ENCODE assay signal across 22 mouse cellular contexts in the genomic region with DNA sequence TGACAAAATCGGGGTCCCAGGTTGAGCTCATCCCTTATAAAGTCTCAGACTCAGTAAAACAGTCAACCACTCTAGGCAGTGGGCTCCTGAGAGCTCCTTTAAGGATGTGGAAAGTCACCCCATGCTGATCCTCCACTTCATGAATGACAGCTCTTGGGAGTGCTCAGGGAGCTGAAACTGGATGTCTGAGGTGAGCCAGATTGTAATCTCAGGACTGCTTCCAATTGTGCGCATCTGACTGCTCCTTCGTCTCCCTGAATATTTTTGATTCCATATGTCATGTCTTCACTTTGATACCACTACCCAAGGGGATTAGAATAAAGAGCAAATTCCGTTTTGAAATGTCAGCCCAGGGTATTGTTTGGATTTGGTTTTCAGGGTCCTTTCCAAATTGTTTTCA.
A peak's percentile ranks its signal among the peaks of the same experiment; 100 is the strongest.
DNase-seq lines count a peak whose midpoint lies in the region; ATAC-seq and TF ChIP-seq lines count a peak whose summit lies in the region.
"Had no signal": no experiment of that assay in that cellular context is flagged by ENCODE, and none has a peak within 500 bp of the region (broad histone marks: within the 10 kb centered on the region; RNA-seq: fewer than 3 reads in every experiment).

No protein-coding gene starts in this region.

- no peak for DNase-seq in forebrain, embryonic 14.5 days (ENCODE audit: low spot score)
- DNase-seq in forebrain, postnatal 0 days, result peak; percentile 30
- DNase-seq in forebrain, embryonic 10.5 days (ENCODE audit: extremely low spot score, low spot score), result no peak
- peak; percentile 20 for DNase-seq in midbrain, embryonic 14.5 days
- DNase-seq: adrenal gland, adult 2 months; adrenal gland, postnatal 14 days; cerebellum, adult 11-12 months; cerebellum, adult 9-11 months; gastrocnemius, postnatal 25 days; heart, adult 2 months; heart, postnatal 14 days; heart, postnatal 4 days; kidney, adult 18-20 months had no signal

- H3K4me2 ChIP-seq in forebrain, embryonic 13.5 days, result no peak overlapping the region
- H3K4me2 ChIP-seq in forebrain, embryonic 14.5 days (ENCODE audit: low read length), result no peak overlapping the region
- no peak overlapping the region for H3K4me2 ChIP-seq in forebrain, postnatal 0 days (ENCODE audit: low read depth)
- no peak overlapping the region for H3K4me2 ChIP-seq in midbrain, embryonic 14.5 days (ENCODE audit: low read length)
- no peak overlapping the region for H3K4me2 ChIP-seq in midbrain, embryonic 13.5 days (replicated peaks)
- H3K4me2 ChIP-seq: heart, embryonic 13.5 days; hindbrain, embryonic 14.5 days had no signal

- TF ChIP-seq CTCF in forebrain, postnatal 0 days (IDR thresholded peaks at IDR 0.05; ENCODE audit: low read depth), result no peak

- H3K4me1 ChIP-seq in forebrain, embryonic 13.5 days, result 0 out of 2 replicates have a peak, but pooled peaks cover 5% of the 10 kb centered on the region
- no peaks in the 10 kb centered on the region for H3K4me1 ChIP-seq in forebrain, embryonic 14.5 days (ENCODE audit: control insufficient read depth, insufficient read depth, low read length)
- H3K4me1 ChIP-seq in forebrain, postnatal 0 days (ENCODE audit: insufficient read depth), result 0 out of 2 replicates have a peak, but pooled peaks cover 6% of the 10 kb centered on the region
- no peaks in the 10 kb centered on the region for H3K4me1 ChIP-seq in forebrain, embryonic 10.5 days
- no peaks in the 10 kb centered on the region for H3K4me1 ChIP-seq in midbrain, embryonic 14.5 days (ENCODE audit: control insufficient read depth, insufficient read depth, low read length)
- no peaks in the 10 kb centered on the region; the same call in 1 of the 2 replicates for H3K4me1 ChIP-seq in midbrain, embryonic 13.5 days (replicated peaks)
- H3K4me1 ChIP-seq: heart, embryonic 10.5 days; heart, embryonic 13.5 days had no signal

- no peak overlapping the region for H3K9ac ChIP-seq in forebrain, embryonic 13.5 days
- H3K9ac ChIP-seq in forebrain, embryonic 14.5 days (ENCODE audit: low read length), result no peak overlapping the region
- H3K9ac ChIP-seq in forebrain, postnatal 0 days, result no peak overlapping the region
- no peak overlapping the region for H3K9ac ChIP-seq in midbrain, embryonic 14.5 days (replicated peaks; ENCODE audit: low read length)
- H3K9ac ChIP-seq in midbrain, embryonic 13.5 days (replicated peaks), result no peak overlapping the region
- H3K9ac ChIP-seq: heart, embryonic 13.5 days; hindbrain, embryonic 14.5 days had no signal

- peak; percentile 17; the same call in 1 of the 2 replicates for ATAC-seq in forebrain, embryonic 13.5 days
- ATAC-seq in forebrain, embryonic 14.5 days, result no peak
- ATAC-seq in forebrain, postnatal 0 days, result peak; percentile 52
- ATAC-seq in midbrain, embryonic 14.5 days (ENCODE audit: low FRiP score, low TSS enrichment), result no peak
- no peak for ATAC-seq in midbrain, embryonic 13.5 days
- ATAC-seq: CD4-positive, CD25-positive, alpha-beta regulatory T cell, adult 4 months; hindbrain, postnatal 0 days; inflammation-experienced regulatory T-cells, adult 6 months; intestine, embryonic 16.5 days had no signal

- no peak overlapping the region for H3K4me3 ChIP-seq in forebrain, embryonic 13.5 days
- no peak overlapping the region for H3K4me3 ChIP-seq in forebrain, embryonic 14.5 days (ENCODE audit: low read depth, low read length)
- H3K4me3 ChIP-seq in forebrain, postnatal 0 days (ENCODE audit: low read depth, low read length), result no peak overlapping the region
- H3K4me3 ChIP-seq in forebrain, embryonic 10.5 days, result no peak overlapping the region
- no peak overlapping the region for H3K4me3 ChIP-seq in midbrain, embryonic 14.5 days (replicated peaks; ENCODE audit: low read depth, low read length)
- H3K4me3 ChIP-seq in midbrain, embryonic 13.5 days (replicated peaks), result no peak overlapping the region
- H3K4me3 ChIP-seq: heart, adult 2 months; heart, embryonic 10.5 days; heart, embryonic 13.5 days had no signal

- no peaks in the 10 kb centered on the region for H3K9me3 ChIP-seq in forebrain, embryonic 13.5 days (replicated peaks)
- no peaks in the 10 kb centered on the region for H3K9me3 ChIP-seq in forebrain, embryonic 14.5 days (replicated peaks; ENCODE audit: control insufficient read depth, low read length)
- H3K9me3 ChIP-seq in forebrain, postnatal 0 days (ENCODE audit: low read length), result no peaks in the 10 kb centered on the region
- H3K9me3 ChIP-seq in forebrain, embryonic 10.5 days, result no peaks in the 10 kb centered on the region
- H3K9me3 ChIP-seq in midbrain, embryonic 14.5 days (ENCODE audit: control insufficient read depth, low read length), result no peaks in the 10 kb centered on the region
- no peaks in the 10 kb centered on the region for H3K9me3 ChIP-seq in midbrain, embryonic 13.5 days
- H3K9me3 ChIP-seq: heart, embryonic 10.5 days; heart, embryonic 13.5 days had no signal

- WGBS in forebrain, embryonic 13.5 days, result 73% methylated on average over 4 of the region's 4 CpGs
- 73% methylated on average over 4 of the region's 4 CpGs for WGBS in forebrain, embryonic 14.5 days
- 59% methylated on average over 4 of the region's 4 CpGs for WGBS in forebrain, postnatal 0 days
- 81% methylated on average over 4 of the region's 4 CpGs for WGBS in forebrain, embryonic 10.5 days
- WGBS in midbrain, embryonic 14.5 days, result 58% methylated on average over 4 of the region's 4 CpGs
- WGBS in midbrain, embryonic 13.5 days, result 74% methylated on average over 4 of the region's 4 CpGs

- no peaks in the 10 kb centered on the region for H3K27me3 ChIP-seq in forebrain, embryonic 13.5 days
- H3K27me3 ChIP-seq in forebrain, embryonic 14.5 days (replicated peaks; ENCODE audit: control insufficient read depth, insufficient read depth, low read length), result no peaks in the 10 kb centered on the region
- no peaks in the 10 kb centered on the region for H3K27me3 ChIP-seq in forebrain, postnatal 0 days (ENCODE audit: insufficient read depth, low read length)
- no peaks in the 10 kb centered on the region for H3K27me3 ChIP-seq in forebrain, embryonic 10.5 days (ENCODE audit: poor library complexity, severe bottlenecking)
- no peaks in the 10 kb centered on the region for H3K27me3 ChIP-seq in midbrain, embryonic 14.5 days (ENCODE audit: control insufficient read depth, insufficient read depth, low read length)
- H3K27me3 ChIP-seq in midbrain, embryonic 13.5 days, result no peaks in the 10 kb centered on the region
- H3K27me3 ChIP-seq: heart, embryonic 13.5 days had no signal

- no peaks in the 10 kb centered on the region for H3K36me3 ChIP-seq in forebrain, embryonic 13.5 days (ENCODE audit: poor library complexity, severe bottlenecking)
- no peaks in the 10 kb centered on the region for H3K36me3 ChIP-seq in forebrain, embryonic 14.5 days (ENCODE audit: control insufficient read depth, insufficient read depth, low read length)
- no peaks in the 10 kb centered on the region for H3K36me3 ChIP-seq in forebrain, postnatal 0 days (ENCODE audit: insufficient read depth)
- no peaks in the 10 kb centered on the region for H3K36me3 ChIP-seq in forebrain, embryonic 10.5 days (replicated peaks)
- H3K36me3 ChIP-seq in midbrain, embryonic 14.5 days (ENCODE audit: control insufficient read depth, insufficient read depth, low read length), result no peaks in the 10 kb centered on the region
- no peaks in the 10 kb centered on the region for H3K36me3 ChIP-seq in midbrain, embryonic 13.5 days
- H3K36me3 ChIP-seq: heart, embryonic 10.5 days; heart, embryonic 13.5 days had no signal

- no peak overlapping the region for H3K27ac ChIP-seq in forebrain, embryonic 13.5 days
- H3K27ac ChIP-seq in forebrain, embryonic 14.5 days (ENCODE audit: low read depth, low read length), result no peak overlapping the region
- no peak overlapping the region for H3K27ac ChIP-seq in forebrain, postnatal 0 days (ENCODE audit: low read depth, low read length)
- no peak overlapping the region for H3K27ac ChIP-seq in forebrain, embryonic 10.5 days
- H3K27ac ChIP-seq in midbrain, embryonic 14.5 days (replicated peaks; ENCODE audit: low read depth, low read length), result no peak overlapping the region
- H3K27ac ChIP-seq in midbrain, embryonic 13.5 days, result no peak overlapping the region
- H3K27ac ChIP-seq: heart, adult 2 months; heart, embryonic 10.5 days; heart, embryonic 13.5 days; hindbrain, embryonic 14.5 days; hindbrain, postnatal 0 days had no signal

Comparison
In these comparisons a context has a peak if more than half of its experiments do, and no peak if none do; other contexts are left out.
1. ATAC-seq: peak in forebrain, embryonic 13.5 days (single experiment) and forebrain, postnatal 0 days (single experiment); none in forebrain, embryonic 14.5 days (single experiment), midbrain, embryonic 14.5 days (single experiment) and midbrain, embryonic 13.5 days (single experiment).
2. DNase-seq: peak in forebrain, postnatal 0 days (single experiment) and midbrain, embryonic 14.5 days (single experiment); none in forebrain, embryonic 14.5 days (single experiment) and forebrain, embryonic 10.5 days (single experiment).